Mouse (Mus musculus) embryonic facial prominence, embryonic 11.5 days (tissue): ENCODE measurements around the gene Ipo8. TPM values are rescaled to one million over a fixed set of nuclear protein-coding genes. Genes with fewer than 3 reads are reported as not detected.

Experiments used
- polyA plus RNA-seq: library from polyadenylated mRNA; unstranded; fragments of >200 nt; fragmentation: Nextera tagmentation; extraction: Ambion mirVana; gene quantifications from 2 replicates; pipeline ENCODE4 v1.2.1, GENCODE M21; 2014

Ipo8 gene
- polyA plus RNA-seq, 1 experiment from 2014 or later = 24.5 TPM

Other genes with a start within 250 kb of the Ipo8 start
- 12.8 and 13.9 TPM in 2 replicates for gene Caprin2, start 64.8 kb upstream of the Ipo8 start, polyA plus RNA-seq
- gene Sinhcaf, start 115.0 kb upstream of the Ipo8 start, polyA plus RNA-seq = 254 and 263 TPM in 2 replicates